Mouse (Mus musculus) adrenal gland, postnatal 36 days (tissue): ENCODE results near the gene Spag9. TPM values are rescaled to one million over a fixed set of nuclear protein-coding genes. Genes with fewer than 3 reads are reported as not detected.
"Not testable (repeated sequence)": the region's sequence is repeated elsewhere in the genome, so short reads cannot be mapped to it uniquely, and the experiment has no call there.

Experiments used
- DNase-seq, 2 experiments: peaks; one replicate each; pipeline ENCODE4 v3.0.0; 2021; ENCODE audit warnings: mixed read lengths in 1 of 2
- total RNA-seq, 2 experiments: library from RNA; stranded (reverse); gene quantifications; 2 replicates each; pipeline ENCODE4 v1.2.3; 2021

The Spag9 gene
- total RNA-seq, 2 experiments from 2014 or later = 108 to 117 TPM

GRCm38 (mm10) chr11:93986298-93986697, 9.6 kb upstream of the Spag9 start:
- no peak for DNase-seq

GRCm38 (mm10) chr11:93987026-93987425, 8.9 kb upstream of the Spag9 start:
- no peak for DNase-seq

GRCm38 (mm10) chr11:93987625-93988327, 8.1 kb upstream of the Spag9 start:
- peak; percentile 21 to 44 for DNase-seq

- peak in 1 of 2 experiments; percentile 30 for DNase-seq
Measured at GRCm38 (mm10) chr11:93988328-93989062, 7.4 kb upstream of the Spag9 start.

GRCm38 (mm10) chr11:93994531-93994930, 1.4 kb upstream of the Spag9 start:
- DNase-seq = no peak

GRCm38 (mm10) chr11:93995111-93995719, 676 bp upstream of the Spag9 start:
- peak; percentile 87 to 90 for DNase-seq

GRCm38 (mm10) chr11:93996306-93997140, 632 bp downstream of the Spag9 start:
- DNase-seq = peak; percentile 52 to 54

GRCm38 (mm10) chr11:93997141-93997775, 1.4 kb downstream of the Spag9 start:
- peak; percentile 7 to 47 for DNase-seq

- no peak for DNase-seq
Measured at GRCm38 (mm10) chr11:93999276-93999675, 3.4 kb downstream of the Spag9 start.

GRCm38 (mm10) chr11:94003346-94003745, 7.5 kb downstream of the Spag9 start:
- no peak for DNase-seq

- DNase-seq = no peak
Measured at GRCm38 (mm10) chr11:94019091-94019490, 23.2 kb downstream of the Spag9 start.

GRCm38 (mm10) chr11:94020403-94020802, 24.5 kb downstream of the Spag9 start:
- DNase-seq = no peak

- no peak for DNase-seq
Measured at GRCm38 (mm10) chr11:94026289-94026688, 30.4 kb downstream of the Spag9 start.

- no peak for DNase-seq
Measured at GRCm38 (mm10) chr11:94032084-94032483, 36.2 kb downstream of the Spag9 start.

- no peak for DNase-seq
Measured at GRCm38 (mm10) chr11:94032971-94033370, 37.1 kb downstream of the Spag9 start.

- no peak for DNase-seq
Measured at GRCm38 (mm10) chr11:94035974-94036373, 40.1 kb downstream of the Spag9 start.

GRCm38 (mm10) chr11:94041475-94041874, 45.6 kb downstream of the Spag9 start:
- no peak for DNase-seq

- not testable (repeated sequence) for DNase-seq
Measured at GRCm38 (mm10) chr11:94042301-94042700, 46.4 kb downstream of the Spag9 start.

GRCm38 (mm10) chr11:94043998-94044985, 48.4 kb downstream of the Spag9 start:
- peak; percentile 82 to 87 for DNase-seq

GRCm38 (mm10) chr11:94045016-94045415, 49.1 kb downstream of the Spag9 start:
- no peak for DNase-seq
